Mouse (Mus musculus) layer of hippocampus, postnatal 25 days (tissue): Measurements from ENCODE around the gene Rps15a. TPM values are rescaled to one million over a fixed set of nuclear protein-coding genes. Genes with fewer than 3 reads are reported as not detected.

Experiments used
- DNase-seq, 2 experiments: peaks; one replicate each; pipeline ENCODE4 v3.0.0; 2022; ENCODE audit warnings: mixed read lengths in 2 of 2, low spot score in 1 of 2; ENCODE audit errors: extremely low spot score in 1 of 2
- total RNA-seq, 2 experiments: library from RNA; stranded (reverse); gene quantifications; 2 replicates each; pipeline ENCODE4 v1.2.3; 2021

The Rps15a gene
- 100 to 1,000 TPM; 374 to 432 TPM for total RNA-seq

GRCm38 (mm10) chr7:118115877-118116568, at the start of gene Rps15a:
TSS of gene Rps15a (minus strand) at chr7:118116188.
- peak; percentile 89 to 92 for DNase-seq

GRCm38 (mm10) chr7:118163006-118163405, 47.0 kb upstream of the Rps15a start:
- no peak for DNase-seq

- no peak for DNase-seq
These were observed 44.1 kb upstream of the Rps15a start for GRCm38 (mm10) chr7:118160121-118160520.

GRCm38 (mm10) chr7:118156461-118156860, 40.5 kb upstream of the Rps15a start:
- DNase-seq = no peak

- DNase-seq = no peak
These were observed 38.2 kb upstream of the Rps15a start for GRCm38 (mm10) chr7:118154150-118154549.

- no peak for DNase-seq
These were observed 27.6 kb upstream of the Rps15a start for GRCm38 (mm10) chr7:118143602-118144001.

GRCm38 (mm10) chr7:118143123-118143522, 27.1 kb upstream of the Rps15a start:
- DNase-seq = no peak

GRCm38 (mm10) chr7:118141271-118141670, 25.3 kb upstream of the Rps15a start:
- no peak for DNase-seq

- no peak for DNase-seq
These were observed 19.1 kb upstream of the Rps15a start for GRCm38 (mm10) chr7:118135128-118135527.

- peak; percentile 87 to 88 for DNase-seq
These were observed 13.5 kb upstream of the Rps15a start, which contains the start of gene Arl6ip1 for GRCm38 (mm10) chr7:118129430-118130041. TSS of gene Arl6ip1 (minus strand) at chr7:118129662.

GRCm38 (mm10) chr7:118128925-118129429, 13.0 kb upstream of the Rps15a start:
- DNase-seq = no peak

GRCm38 (mm10) chr7:118126219-118126875, 10.4 kb upstream of the Rps15a start:
- DNase-seq = no peak

GRCm38 (mm10) chr7:118125736-118126135, 9.7 kb upstream of the Rps15a start:
- no peak for DNase-seq

- no peak for DNase-seq
These were observed 7.8 kb upstream of the Rps15a start for GRCm38 (mm10) chr7:118123512-118124411.

- no peak for DNase-seq
These were observed 6.2 kb upstream of the Rps15a start for GRCm38 (mm10) chr7:118122235-118122634.

GRCm38 (mm10) chr7:118120654-118121053, 4.7 kb upstream of the Rps15a start:
- no peak for DNase-seq

- no peak for DNase-seq
These were observed 4.0 kb upstream of the Rps15a start for GRCm38 (mm10) chr7:118119946-118120345.

GRCm38 (mm10) chr7:118119142-118119541, 3.2 kb upstream of the Rps15a start:
- no peak for DNase-seq

- DNase-seq = no peak
These were observed 2.4 kb upstream of the Rps15a start for GRCm38 (mm10) chr7:118118426-118118825.

- DNase-seq = no peak
These were observed 1.7 kb upstream of the Rps15a start for GRCm38 (mm10) chr7:118117539-118118210.
